Mouse (Mus musculus): Measurements from ENCODE around the gene Ube2v1. TPM values are rescaled to one million over a fixed set of nuclear protein-coding genes. Genes with fewer than 3 reads are reported as not detected.
"Not testable (repeated sequence)": the region's sequence is repeated elsewhere in the genome, so short reads cannot be mapped to it uniquely, and the experiment has no call there.

Ube2v1 gene
- total RNA-seq, 4 experiments from 2014 or later: 257 to 274 (median 265) TPM

DNA sequence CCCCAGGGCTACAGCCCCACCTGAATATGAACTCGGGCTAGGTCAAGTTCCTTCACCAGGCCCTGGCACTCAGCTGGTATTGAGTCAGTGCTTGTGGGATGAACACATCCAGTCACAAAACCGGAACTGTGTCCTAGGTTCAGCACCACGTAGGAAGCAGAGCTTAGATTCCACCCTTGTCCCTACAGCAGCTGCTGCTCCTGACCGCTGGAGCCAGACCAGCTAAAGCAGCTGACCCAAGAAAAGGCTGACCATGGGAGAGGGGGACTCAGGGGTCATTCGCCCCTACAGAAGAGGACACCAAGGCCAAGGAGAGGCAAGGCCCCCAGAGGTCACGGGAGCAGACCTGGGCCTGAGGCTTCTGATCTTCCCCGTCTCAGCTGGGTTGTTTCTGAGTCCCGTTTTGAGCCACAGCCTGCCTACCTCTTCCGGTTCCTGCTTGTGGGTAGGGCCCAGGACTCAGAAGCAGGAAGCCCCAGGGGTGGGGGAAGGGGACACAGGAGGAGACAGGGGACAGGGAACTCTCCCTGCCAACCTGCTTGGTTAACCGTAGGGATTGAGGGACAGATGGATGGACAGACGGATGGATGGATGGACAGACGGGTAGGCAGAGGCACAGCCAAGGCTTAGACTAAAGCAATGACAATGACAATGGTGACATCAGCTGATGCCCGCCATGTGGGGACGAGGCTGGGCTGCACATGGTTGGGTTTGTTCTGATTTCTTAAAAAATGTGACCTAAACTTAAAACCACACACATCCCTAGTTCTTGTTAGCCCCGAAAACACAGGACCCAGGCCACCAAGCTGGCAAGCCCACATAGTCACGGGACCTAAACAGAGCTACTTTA is 25.0 kb upstream of the Ube2v1 start:
- DNase-seq (ENCODE audit: low spot score in 2 of 2): no peak

DNA sequence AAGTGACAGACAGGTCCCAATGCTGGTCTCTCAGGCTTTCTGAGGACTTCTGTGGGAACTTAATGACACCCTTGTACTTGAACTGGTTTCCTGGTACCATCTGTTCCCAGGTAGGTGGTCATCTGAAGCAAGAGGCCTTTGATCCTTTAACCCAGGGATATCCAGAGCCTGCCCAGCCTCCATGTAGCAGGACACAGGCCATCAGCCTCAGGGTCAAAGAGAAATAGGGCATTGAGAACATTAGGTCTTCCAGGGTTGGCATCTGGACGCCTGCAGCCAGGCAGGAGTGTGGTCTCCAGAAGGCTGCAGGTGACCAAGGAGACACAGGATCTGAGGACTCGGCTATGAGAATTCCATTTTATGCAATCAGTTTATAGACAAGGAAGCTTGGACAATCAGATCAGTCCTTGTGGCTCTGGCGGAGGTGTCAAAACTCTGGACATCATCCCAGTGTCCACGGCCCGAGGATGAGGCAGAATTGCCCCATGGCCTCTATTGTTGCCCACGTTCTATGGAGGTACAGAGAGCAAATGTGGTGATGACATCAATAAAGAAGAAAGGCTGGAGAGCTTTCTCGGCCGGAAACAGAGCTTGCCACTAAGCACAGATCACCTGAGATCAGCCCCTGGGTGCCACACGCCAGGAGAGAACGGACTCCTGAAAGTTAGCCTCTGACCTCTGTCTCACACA is 23.2 kb upstream of the Ube2v1 start:
- no peak for DNase-seq (ENCODE audit: low spot score in 2 of 2)

DNA sequence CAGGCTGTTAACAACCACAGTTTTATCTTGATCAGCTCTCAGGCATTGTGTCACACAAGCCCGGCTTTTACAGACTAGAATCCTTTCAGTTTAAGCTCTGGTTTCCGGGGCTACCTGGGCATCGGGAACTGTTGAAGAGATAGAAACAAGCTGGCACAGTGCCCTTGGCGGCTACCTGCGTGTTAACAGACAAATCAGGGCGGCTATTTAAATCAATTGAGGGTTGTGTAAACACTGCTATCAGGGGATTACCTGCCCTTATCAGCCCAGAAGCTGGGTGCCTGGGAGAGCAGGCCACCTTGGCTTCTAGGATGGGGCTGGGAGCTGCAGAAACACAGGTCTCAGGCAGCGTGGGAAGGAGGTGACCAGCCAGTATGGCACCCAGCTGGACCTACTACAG is 20.8 kb upstream of the Ube2v1 start:
- DNase-seq (ENCODE audit: low spot score in 2 of 2): no peak

DNA sequence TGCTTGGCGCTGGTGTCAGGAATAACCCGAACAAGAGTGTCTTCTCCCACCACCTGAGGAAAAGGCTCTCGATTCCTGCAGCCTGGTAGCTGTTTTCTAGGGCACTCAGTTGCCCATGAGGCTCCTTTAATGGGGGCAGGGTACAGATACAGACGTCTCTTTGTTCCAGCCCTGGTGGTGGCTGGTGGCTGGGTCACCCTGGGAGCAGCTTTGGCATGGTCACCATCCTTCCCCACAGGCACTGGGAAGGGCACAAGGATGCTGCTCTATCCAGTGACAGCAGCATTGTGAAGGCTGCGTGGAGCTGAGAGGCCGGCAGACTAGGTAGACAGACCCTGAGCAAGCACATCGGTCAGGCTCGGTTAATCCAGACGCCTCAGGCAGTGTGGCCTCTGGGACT is 19.7 kb upstream of the Ube2v1 start:
- peak in 1 of 2 experiments; percentile 58 for DNase-seq (ENCODE audit: low spot score in 2 of 2)

DNA sequence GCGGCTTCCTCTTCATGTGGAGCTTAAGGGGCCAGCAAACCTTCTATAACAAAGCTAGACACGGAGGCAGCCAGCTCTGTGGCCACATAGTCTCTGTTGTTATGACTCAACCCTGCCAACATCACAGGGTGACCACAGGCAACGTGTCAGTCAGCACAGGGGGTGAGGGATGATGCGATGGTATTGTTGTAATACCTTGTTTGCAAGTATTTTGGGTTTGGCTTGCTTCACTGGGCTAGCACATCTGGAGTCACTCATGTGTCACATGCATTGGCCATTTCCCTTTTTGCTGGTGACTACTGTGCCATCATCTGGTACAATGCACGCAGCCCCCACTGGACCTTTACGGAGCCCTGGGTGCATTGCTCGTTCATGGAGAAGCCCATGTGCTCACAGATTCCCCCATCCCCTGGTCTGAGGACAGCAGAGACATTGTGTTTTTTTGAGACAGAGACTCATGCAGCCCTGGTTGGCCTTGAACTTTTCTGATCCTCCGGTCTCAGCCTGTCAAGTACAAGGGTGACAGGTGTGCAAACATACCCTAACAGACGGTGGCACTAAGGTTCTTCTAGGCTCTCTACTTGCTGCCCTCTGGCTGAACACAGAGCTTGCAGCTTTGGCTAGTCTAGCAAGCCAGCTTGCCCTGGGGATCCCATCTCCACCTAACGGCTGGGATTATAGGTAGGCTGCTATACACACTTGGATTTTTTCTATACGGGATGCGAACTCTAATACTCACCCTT is 17.6 kb upstream of the Ube2v1 start:
- no peak for DNase-seq (ENCODE audit: low spot score in 2 of 2)

DNA sequence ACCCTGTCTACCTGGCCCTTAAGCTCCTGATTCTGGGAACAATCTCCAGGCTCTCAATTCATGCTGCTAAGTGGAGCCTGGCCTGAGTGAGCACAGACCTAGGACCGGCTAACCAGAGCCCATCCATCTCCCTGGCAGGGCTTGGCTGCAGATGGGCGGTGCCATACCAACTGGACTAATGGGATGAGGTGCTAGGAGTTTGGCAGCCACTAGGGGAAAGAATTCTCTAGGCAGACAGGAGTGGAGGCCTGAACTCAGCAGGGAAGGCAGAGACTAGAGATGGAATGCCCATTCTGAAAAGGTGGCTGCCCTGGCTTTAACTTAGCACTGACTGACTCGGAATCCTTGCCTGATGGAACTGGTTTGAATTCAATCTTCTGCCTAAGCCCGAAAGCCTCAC is 14.5 kb upstream of the Ube2v1 start:
- DNase-seq (ENCODE audit: low spot score in 2 of 2): no peak

DNA sequence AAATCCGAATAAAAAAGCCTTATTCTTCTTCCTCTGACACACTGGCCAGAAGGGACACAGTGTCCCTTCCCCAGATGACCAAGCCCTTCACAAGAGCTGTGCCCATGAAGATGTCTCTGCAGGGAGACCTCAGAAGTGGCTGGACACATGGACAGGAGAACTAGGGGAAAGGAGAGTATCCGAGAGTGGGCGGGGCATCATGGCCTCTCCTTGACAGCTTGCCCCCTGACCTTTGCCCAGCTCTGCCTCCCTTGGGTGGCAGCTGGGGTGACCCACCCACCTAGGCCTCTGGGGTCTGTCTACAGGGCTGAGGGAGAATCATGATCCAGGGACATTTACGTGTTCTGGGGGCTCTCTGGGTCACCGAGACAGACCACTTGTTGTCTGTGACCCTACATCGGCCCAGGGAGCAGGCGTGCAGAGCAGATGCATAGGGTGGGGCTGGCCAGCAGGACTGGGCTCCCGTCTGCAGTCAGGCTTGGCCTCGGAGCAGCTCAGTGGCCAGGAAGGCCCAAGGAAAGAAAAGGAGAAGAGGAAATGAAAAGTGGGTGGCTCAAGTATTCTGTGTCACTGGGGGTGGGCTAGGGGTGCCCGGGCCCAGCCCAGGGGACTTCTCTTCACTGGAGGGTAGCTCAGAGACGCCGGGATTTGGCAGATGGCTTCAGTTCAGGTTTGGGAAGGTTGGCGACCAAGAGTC is 11.6 kb upstream of the Ube2v1 start:
- not testable (repeated sequence) for DNase-seq (ENCODE audit: low spot score in 2 of 2)

DNA sequence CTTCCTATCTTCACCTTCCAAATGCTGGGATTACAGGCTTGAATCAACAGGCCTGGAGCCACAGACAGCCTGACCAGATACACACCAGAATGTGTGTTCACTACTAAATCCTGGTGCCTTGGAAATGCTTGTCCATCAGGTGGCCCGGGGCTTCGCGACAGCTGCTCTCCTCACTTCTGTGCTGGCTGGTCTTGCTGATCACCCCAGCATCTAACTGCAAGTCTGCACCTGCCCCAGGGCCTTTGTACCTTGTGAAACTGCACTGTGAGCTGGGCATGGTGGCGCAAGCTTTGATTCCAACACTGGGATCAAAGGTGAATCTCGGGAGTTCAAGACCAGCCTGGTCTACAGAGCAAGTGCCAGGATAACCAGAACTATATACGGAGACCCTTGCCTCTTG is 10.3 kb upstream of the Ube2v1 start:
- DNase-seq (ENCODE audit: low spot score in 2 of 2): no peak

DNA sequence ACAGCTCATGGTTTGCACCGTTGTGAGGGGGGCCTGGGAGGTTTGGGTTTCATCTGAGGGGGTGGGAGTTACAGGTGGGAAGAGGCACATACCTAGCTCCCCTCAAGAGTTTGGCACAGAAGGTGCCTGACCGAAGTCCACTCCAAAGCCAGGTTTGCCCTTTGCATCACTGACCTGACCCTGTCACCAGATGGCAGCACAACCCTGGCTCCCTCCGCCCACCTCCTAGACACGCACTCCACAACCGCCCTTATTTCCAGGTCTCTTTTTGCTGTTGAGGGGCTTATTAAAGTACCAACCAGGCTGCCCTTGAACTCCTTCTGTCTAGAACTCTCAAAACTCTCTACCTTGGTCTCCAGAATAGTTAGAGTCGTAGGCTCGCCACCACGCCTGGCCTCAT is 9.4 kb upstream of the Ube2v1 start:
- no peak for DNase-seq (ENCODE audit: low spot score in 2 of 2)

DNA sequence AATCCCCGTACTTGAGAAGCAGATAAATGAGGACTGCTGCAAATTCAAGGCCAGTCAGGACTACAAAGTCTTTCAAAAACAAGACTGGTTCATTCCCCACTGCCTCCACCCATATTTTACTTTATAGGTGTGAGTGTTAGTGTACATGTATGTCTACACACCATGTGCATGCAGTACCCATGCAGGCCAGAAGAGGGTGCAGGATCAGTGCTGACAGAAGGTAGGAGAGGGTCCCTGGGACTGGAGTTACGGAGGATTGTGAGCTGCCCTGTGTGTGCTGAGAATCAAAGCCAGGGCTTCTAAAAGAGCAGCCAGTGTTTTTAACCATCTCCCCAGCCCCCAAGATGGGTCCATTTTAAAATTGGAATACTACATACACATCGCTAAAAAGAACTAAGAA is 8.4 kb upstream of the Ube2v1 start:
- no peak for DNase-seq (ENCODE audit: low spot score in 2 of 2)

DNA sequence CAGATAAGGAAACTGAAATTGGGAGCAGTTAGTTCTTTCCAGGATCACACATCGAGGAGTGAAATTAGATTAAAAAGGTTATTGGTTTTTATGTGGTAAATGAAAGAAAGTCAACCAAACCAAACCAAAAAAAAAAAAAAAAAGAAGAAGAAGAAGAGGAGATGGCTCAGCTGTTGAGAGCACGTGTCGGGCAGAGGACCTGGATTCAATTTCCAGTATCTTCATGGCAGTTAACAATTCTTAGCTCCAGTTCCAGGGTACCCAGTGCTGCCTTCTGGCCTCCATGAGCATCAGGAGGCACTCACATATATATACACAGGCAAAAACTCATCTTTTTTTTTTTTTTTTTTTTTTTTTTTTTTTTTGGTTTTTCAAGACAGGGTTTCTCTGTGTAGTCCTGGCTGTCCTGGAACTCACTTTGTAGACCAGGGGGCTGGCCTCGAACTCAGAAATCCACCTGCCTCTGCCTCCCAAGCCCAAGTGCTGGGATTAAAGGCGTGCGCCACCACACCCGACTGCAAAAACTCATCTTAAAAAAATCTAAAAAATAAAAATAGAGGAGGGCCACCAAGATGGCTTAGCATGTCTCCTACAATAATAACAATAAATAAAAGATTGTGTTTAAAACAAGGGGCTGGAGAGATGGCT is 3.1 kb upstream of the Ube2v1 start:
- DNase-seq (ENCODE audit: low spot score in 2 of 2): no peak

DNA sequence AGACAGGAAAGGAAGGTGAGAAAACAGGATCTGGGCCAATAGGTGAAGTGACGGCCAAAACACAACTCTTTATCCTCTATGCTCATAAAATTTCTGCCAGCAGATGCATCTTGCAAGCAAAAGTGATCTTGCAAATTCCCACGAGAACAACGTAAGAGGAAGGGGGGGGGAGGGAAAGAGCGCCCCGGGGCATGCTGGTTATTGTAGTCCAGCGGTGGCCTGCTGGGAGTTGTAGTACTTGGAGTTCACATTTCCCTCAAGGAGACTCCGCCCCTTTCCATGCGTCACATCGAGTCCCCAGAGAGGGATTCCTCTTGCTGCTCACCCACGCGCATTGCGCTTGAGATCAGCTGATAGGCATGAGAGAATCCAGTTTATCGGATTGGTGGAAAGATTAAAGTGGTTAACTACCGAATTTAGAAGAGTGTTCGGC is 2.5 kb upstream of the Ube2v1 start:
- peak; percentile 84 to 99 for DNase-seq (ENCODE audit: low spot score in 2 of 2)

DNA sequence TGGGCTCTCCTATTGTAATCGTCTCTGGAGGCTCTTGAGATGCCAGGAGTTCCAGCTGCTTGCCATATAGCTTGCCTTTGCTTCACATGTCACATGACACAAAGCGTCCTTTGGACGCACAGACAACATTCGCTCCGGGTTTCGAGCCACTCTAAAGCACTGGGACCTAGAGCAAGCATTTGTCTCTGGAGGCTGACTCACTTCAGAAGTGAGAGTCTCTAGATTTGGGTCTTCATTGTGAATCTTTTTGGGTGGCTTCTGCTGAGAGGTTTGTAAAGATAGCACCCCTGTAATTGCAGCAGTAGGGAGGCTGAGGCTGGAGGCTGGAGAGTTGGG is 1.6 kb upstream of the Ube2v1 start:
- no peak for DNase-seq (ENCODE audit: low spot score in 2 of 2)

DNA sequence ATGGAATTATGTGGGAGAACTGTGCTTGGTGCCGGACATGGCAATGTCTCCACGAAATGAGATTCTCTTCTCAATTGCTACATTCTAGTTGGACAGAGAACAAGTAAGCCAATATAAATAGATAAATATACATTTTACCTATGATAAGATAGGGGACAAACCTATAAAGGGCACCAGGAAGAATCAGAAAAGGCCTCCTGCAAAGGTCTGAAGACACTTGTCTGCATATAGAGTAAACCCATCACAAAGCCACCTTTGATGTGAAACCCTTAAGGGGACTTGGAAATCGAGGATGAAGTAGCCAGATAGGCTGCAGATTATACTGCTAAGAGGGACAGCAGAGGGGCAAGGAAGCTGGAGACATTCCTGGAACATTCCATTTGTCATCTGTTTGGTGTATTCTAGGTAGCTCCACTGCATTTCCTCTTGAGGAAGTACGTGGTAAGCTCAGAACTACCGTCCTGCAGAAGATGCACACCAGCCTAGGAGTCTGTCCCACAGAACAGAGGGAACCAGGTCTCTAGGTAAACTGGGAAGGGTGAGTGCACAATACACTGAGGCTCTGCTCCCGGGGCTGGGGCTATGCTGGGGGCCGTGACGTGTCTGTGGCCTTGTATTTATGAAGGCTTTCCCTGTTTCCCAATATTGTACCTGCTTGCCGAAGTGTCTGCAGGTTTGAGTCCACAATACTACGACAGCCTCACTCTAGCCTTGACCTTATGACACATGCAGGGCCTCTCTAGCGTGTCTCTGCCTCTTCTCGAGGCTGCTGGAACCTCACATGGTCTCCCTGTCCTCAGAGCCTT is 1.0 kb upstream of the Ube2v1 start:
- DNase-seq (ENCODE audit: low spot score in 2 of 2): no peak

DNA sequence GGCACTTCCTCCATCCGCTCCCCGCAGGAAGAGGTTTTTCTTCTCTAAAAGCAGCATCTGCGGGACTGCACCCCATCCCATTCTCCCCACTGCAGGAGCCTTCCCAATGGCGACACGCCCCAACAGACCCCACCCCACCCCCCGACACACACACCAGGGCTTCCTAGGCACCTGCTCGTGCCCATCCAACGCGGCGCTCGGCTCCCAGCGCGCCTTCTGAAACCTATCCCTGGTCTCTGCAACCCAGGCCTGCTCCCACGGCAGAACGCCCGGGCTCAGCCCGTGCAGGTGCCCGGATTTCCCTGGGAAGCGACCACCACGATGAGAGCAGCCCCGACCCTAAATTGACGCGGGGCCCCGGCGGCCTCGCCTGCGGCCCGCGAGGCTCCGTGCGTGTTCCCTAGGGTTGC is 709 bp downstream of the Ube2v1 start:
- DNase-seq (ENCODE audit: low spot score in 2 of 2): no peak

DNA sequence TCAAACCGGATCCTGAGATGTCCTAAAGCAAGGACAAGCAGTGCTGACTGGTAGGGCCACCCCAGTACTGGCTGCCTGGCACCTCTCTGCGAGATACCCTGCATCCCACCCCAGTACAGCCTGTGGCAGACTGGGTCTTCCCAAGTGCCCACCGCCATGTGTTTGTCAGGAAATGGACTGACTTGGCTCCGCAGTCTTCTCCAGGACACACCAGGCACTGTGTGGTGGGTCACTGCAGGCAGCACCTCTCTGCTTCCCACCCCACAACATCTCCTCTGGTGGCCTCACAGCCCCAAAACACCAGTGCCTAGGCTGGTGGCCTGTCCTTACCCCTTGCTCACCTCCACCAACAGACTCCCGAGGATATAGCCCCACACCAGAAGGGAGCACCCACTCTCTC is 1.5 kb downstream of the Ube2v1 start:
- DNase-seq (ENCODE audit: low spot score in 2 of 2): no peak

DNA sequence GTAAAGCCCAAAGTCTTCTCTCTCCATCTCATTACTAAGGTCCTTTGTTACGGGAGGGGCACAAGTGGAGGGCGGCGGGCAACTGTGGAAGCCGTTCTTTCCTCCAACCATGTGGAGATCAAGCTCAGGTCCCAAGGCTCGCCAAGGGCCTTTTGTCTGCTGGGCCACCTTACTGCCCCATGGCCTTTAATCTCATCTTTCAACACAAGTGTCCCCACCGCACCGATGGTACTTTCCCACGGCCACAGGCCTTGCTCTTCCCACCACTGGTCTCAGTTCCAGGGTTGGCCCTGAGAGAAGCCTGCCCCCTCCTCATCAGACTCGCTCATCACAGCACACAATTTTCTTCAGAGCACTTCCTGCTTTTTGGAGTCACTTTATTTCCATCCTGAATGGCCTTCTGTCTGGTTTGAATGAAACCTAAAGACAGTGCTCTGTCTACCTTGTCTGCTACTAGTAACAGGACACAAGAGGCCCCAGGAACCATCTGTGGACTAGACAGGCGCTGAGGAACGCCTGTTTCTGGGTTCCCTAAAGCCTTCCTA is 2.2 kb downstream of the Ube2v1 start:
- DNase-seq (ENCODE audit: low spot score in 2 of 2): no peak

DNA sequence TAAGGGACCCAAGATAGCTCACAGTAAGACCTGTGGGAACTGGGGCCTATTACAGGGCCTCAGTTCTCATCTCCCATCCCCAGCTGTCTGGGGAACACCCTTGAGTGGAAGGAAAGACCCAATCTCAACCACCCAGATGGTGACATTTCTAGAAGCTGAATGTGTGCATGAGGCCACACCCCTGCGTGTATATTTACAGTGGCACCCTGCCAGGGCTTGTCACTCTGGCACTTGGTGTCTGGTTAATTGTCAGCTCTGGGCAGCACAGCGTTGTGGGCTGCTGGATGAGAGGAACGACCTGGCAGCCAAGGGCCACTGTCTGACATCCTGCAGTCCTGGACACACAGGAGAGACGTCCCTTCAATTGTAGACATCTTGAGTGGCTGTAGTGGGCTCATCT is 3.0 kb downstream of the Ube2v1 start:
- no peak for DNase-seq (ENCODE audit: low spot score in 2 of 2)

DNA sequence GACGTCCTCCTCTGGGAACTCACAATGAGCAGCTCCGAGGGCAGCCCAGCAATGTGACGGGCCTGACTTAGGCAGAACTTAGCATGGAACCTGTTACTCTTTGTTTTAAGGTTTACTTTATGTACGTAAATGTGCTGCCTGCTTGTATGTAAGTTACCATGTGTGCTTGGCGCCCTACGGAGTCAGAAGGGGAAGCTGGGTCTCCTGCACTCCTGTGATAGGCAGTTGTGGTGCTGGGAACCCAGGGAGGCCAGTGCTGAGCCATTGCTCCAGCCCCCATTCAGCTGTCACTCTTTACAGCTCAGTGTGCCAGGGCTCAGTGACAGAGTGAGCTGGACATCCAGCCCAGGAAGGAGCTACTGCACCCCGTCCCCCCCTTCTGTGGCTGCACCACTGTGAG is 4.9 kb downstream of the Ube2v1 start:
- no peak for DNase-seq (ENCODE audit: low spot score in 2 of 2)

DNA sequence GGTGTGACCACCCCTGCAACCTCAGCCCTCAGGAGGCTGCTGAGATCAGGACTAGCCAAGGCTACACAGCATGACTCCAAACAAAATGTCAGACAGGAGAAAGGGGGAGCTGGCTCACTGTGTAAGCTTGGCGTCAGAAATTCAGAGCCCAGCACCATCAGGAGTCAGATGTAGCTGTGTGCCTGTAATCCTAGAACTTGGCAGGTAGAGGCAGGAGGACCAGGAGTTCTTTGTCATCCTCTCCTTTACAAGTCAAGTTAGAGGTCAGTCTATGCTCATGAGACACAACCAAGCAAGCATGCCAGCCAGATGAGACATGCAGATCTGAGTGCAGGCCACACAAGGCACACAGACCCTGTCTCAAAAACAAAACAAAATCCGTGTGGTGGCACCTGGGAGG is 6.2 kb downstream of the Ube2v1 start:
- no peak for DNase-seq (ENCODE audit: low spot score in 2 of 2)
